Mouse (Mus musculus) cortical plate, adult 2 months (tissue): Measurements from ENCODE around the gene Tspan15. TPM values are rescaled to one million over a fixed set of nuclear protein-coding genes. Genes with fewer than 3 reads are reported as not detected.

Source experiments
- H3K27ac ChIP-seq: fragments of 200-500 bp; 2 replicates; pipeline ENCODE4 v1.5.1; 2012; ENCODE audit warnings: low read length, control low read depth, inconsistent platforms; ENCODE audit not compliant: insufficient read depth
- H3K4me1 ChIP-seq: fragments of 200-500 bp; 2 replicates; pipeline ENCODE4 v1.6.1; 2011; ENCODE audit warnings: low read length; ENCODE audit not compliant: control insufficient read depth, insufficient read depth
- H3K4me3 ChIP-seq: fragments of 200-500 bp; 2 replicates; pipeline ENCODE4 v1.5.1; 2011; ENCODE audit warnings: mild to moderate bottlenecking, low read length, control low read depth; ENCODE audit not compliant: insufficient read depth
- CTCF ChIP-seq: fragments of 200-500 bp; IDR thresholded peaks from 2 replicates; pipeline ENCODE4 v1.5.1; 2011; ENCODE audit warnings: mild to moderate bottlenecking, control low read depth, low read length; ENCODE audit not compliant: insufficient read depth; ENCODE audit errors: extremely low read depth
- POLR2A ChIP-seq: fragments of 200-500 bp; IDR thresholded peaks from 2 replicates; pipeline ENCODE4 v1.6.1; 2011; ENCODE audit warnings: mild to moderate bottlenecking, low read length, control low read depth; ENCODE audit not compliant: insufficient read depth; ENCODE audit errors: extremely low read depth
- polyA plus RNA-seq: library from polyadenylated mRNA; depleted of rRNA; stranded (reverse); fragments of >200 nt; gene quantifications from 2 replicates; pipeline ENCODE4 v1.2.3, GENCODE M21; 2012; rRNA removed

The Tspan15 gene
- polyA plus RNA-seq, result 26.6 and 26.9 TPM in 2 replicates

DNA sequence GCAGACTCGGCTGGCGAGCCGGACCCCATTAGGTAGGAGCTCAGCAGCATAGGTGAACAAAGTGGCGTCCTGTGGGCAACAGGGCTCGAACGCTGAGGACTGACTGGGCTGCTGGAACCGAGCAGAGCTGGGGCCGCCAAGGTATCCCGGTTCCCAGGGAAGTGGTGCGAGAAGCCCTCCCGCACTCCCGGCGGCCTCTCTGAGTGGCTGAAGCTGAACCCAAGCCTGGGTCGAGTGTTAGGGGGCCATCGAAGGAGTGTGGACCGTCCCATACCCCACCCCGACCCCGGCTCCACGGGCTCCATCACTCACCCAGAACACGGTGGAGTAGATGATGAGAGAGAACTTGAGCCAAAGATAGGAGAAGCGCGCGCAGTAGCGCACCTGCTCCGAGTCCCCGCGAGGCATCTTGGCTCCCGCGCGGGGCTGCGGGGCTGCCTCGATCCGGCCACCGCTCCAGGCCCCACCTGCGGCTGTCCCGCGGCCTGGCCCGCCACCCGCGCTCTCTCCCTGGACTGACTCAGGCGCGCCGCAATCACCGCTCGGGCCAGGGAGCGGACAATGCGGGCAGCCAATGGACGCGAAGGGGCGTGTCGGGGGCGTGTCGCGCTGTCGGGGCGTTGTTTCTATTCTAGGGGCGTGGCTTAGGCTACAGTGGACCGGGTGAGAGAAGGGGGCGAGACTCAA, at the start of gene Tspan15:
Gene Tspan15 (minus strand): TSS at position 544 of the 687 bp plus-strand sequence.
- no peaks in the 10 kb centered on the region for H3K4me1 ChIP-seq
- TF ChIP-seq CTCF (no peak), POLR2A (0 out of 2 replicates have a peak, but pooled peaks have one; percentile 10)
- H3K27ac ChIP-seq, result no peak within 1 kb of the TSS
- H3K4me3 ChIP-seq, result peak within 1 kb of the TSS; percentile 42

DNA sequence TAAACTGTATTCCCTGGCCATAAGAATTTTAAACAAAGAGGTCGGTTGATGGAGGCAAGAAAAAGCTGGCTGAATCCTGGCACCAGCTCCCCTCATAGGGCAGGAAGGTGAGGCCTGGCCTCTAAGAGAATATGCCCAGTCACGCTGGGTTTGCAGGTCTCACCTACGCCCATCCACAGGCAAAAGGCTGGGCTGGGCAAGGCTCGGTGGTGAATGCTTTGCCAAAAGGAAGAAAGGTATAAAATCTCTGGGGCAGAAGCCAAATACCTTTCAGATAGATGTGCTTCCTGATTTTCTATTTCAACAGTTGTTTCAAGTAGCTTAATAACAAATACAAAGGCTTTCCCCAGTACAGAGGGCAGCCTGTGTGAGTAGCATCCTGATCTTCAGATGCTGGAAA, 48.6 kb upstream of the Tspan15 start:
- TF ChIP-seq POLR2A (no peak), CTCF (no peak)
- Histone ChIP-seq H3K4me1 (no peaks in the 10 kb centered on the region), H3K4me3 (no peak overlapping the region), H3K27ac (no peak overlapping the region)

DNA sequence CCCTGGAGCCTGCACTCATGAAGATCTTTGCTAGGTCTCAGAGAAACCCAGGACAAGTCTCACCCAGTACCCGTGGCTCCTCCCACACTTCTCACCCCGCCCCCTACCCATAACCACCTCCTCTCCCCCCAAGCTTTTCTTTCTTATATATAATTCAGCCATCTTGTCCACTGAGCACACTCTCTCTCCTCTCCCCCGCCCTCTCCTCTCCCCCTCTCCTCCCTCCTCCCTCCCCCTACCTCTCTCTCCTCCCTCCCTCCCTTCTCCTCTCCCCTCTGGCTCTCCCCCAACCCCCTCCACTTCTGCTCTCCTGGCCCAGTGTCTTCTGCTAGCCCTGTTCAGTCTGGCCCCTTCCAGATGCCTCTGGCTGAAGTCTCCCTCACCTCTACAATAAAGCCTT, 48.0 kb upstream of the Tspan15 start:
- Histone ChIP-seq H3K27ac (no peak overlapping the region), H3K4me1 (no peaks in the 10 kb centered on the region)
- no peak for TF ChIP-seq CTCF
- TF ChIP-seq POLR2A, result no peak

DNA sequence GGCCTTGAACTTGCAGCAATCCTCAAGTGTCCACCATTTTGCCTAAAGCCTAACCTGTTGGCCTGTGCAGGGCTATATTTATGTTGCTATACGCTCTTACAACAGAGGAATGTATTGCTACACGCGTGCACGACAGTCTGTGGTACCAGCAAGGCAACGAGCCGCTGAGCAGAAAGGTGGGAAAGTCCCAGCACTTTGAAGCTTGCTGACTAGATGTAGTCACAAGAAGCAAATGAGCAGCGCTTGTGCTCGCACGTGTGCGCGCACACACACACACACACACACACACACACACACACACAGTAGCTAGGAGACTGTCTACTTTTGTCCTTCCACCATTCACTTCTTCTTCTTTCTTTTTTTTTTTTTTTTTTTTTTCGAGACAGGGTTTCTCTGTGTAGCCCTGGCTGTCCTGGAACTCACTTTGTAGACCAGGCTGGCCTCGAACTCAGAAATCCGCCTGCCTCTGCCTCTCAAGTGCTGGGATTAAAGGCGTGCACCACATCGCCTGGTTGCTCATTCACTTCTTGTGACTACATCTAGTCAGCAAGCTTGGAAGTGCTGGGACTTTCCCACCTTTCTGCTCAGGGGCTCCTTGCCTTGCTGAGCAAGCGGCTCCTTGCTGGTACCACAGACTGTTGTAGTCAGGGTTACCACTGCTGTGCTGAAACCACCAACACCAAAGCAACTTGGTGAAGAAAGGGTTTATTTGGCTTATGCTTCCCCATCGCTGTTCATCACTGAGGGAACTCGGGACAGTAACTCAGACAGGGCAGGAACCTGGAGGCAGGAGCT, 46.6 kb upstream of the Tspan15 start:
- Histone ChIP-seq H3K27ac (no peak overlapping the region), H3K4me1 (no peaks in the 10 kb centered on the region), H3K4me3 (no peak overlapping the region)
- TF ChIP-seq POLR2A, result no peak

More for the DNA sequence above, 48.0 kb upstream of the Tspan15 start:
- no peak overlapping the region for H3K4me3 ChIP-seq

DNA sequence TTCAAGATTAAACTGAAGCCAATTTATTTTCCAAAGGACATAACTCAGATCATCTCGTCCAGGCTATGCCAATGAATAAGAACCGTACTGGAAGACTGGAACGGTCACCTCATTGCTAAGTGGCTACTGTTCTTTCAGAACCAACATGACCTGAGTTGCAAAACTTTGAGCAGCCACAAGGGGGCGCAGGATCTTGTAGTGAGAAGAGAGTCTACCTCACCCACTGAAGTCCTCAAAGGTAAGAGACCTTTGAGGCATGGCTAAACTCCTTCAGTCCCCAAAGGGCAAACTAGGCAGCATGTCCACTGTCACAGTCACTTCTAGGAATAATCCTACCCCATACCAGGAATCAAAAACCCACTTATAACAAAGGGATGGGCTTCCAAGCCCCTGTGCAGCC, 44.2 kb upstream of the Tspan15 start:
- TF ChIP-seq POLR2A (no peak), CTCF (peak; percentile 72)
- Histone ChIP-seq H3K4me1 (no peaks in the 10 kb centered on the region), H3K27ac (no peak overlapping the region), H3K4me3 (no peak overlapping the region)

DNA sequence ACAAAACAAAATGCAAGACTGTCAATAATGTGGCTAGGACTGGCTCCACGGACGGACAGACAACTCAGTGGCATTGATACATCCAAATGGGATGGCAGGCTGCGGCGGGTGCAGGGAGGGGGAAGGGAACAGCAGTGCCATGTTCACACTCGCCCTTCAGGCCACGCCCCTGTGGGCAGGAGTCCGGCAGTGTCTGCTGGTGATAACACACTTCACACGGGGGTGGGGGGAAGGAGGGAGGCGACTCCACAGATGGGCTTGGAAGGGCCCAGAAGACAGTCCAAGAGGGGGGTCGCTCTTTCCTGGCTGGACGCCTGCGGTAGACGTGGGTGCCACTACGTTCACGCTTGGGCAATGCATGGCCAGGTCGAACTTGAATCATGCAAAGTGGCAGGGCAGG, 38.2 kb upstream of the Tspan15 start:
- TF ChIP-seq CTCF, result no peak
- TF ChIP-seq POLR2A, result no peak
- H3K4me3 ChIP-seq, result no peak overlapping the region
- H3K4me1 ChIP-seq, result no peaks in the 10 kb centered on the region
- no peak overlapping the region for H3K27ac ChIP-seq

DNA sequence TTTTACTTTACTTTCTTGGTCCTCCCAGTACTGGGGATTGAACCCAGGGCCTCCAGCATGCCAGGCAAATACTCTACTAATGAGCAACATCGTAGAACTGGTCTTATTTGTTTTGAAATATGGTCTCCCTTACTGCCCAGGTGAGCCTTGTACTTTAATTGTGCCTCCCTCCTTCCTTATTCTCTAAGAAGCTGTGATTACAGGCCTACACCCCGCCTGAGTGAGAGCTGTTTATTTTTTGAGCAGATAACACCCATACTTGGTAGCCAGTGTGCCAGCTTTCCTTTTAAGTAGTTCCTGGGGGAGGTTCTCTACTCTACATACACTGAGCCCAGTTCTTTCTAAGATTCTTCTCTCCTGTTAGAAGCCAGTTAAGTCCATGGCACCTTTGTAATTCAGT, 33.2 kb upstream of the Tspan15 start:
- no peaks in the 10 kb centered on the region for H3K4me1 ChIP-seq
- TF ChIP-seq POLR2A (no peak), CTCF (no peak)
- H3K4me3 ChIP-seq, result no peak overlapping the region
- H3K27ac ChIP-seq, result no peak overlapping the region

DNA sequence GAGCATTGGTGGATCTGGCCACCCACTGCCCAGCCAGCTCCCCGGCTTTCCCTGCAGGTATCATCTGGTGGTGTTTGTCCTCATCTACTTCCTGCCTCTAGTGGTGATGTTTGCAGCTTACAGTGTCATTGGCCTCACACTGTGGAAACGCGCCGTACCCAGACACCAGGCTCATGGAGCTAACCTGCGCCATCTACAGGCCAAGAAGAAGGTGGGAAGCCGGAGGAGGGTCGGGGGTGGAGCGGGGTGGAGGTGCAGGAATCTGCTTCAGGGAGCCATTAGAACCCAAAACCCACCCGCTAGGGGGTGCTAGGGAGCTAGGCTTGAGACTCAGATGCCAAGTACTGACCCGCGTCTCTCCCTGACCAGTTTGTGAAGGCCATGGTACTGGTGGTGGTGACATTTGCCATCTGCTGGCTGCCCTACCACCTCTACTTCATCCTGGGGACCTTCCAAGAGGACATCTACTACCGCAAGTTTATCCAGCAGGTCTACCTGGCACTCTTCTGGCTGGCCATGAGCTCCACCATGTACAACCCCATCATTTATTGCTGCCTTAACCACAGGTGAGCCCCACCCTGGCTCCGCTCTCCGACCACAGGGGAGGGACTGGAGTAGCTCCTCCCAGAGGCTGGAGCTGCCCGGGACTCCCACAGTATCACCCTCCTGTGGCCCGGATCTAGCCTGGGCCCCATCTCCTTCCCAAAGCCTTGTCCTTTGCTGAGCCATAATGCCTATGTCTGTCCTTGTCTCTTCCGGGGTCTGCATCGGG, 30.2 kb upstream of the Tspan15 start:
- H3K4me1 ChIP-seq, result no peaks in the 10 kb centered on the region
- H3K4me3 ChIP-seq, result no peak overlapping the region
- peak; percentile 72 for TF ChIP-seq CTCF
- no peak for TF ChIP-seq POLR2A
- H3K27ac ChIP-seq, result no peak overlapping the region

DNA sequence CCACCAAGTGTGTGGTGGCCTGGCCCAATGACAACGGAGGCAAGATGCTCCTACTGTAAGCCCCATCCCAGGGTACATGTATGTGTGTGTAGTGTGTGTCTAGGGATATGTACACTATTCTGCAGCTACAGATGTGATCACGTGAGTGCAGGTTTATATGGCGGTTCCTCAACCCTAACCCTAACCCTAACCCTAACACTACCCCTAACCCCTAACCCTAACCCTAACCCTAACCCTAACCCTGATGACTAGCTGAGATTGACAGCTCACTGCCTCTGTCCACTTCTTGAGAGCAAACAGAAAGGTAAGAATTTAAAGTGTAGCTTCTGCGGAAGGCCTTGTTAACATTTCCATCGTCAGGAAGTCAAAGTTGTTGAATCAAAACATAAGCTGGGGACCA, 27.2 kb upstream of the Tspan15 start:
- TF ChIP-seq POLR2A (no peak), CTCF (no peak)
- Histone ChIP-seq H3K4me1 (no peaks in the 10 kb centered on the region), H3K4me3 (no peak overlapping the region), H3K27ac (no peak overlapping the region)
